Mouse (Mus musculus) embryonic facial prominence, embryonic 12.5 days (tissue): ENCODE data around the gene Mettl26. TPM values are rescaled to one million over a fixed set of nuclear protein-coding genes. Genes with fewer than 3 reads are reported as not detected.
A peak's percentile ranks its signal among the peaks of the same experiment; 100 is the strongest.

ENCODE experiments used
- ATAC-seq: fragments of 200-750 bp; cut with Nextera tagmentation; 2 replicates; pipeline ENCODE4 v1.8.0; 2017; ENCODE audit not compliant: insufficient number of reproducible peaks, insufficient read depth, low FRiP score, low TSS enrichment
- H3K27ac ChIP-seq: fragments of 300-500 bp; sonication (generic); 2 replicates; pipeline ENCODE4 v1.5.1; 2016; ENCODE audit warnings: mild to moderate bottlenecking
- H3K27me3 ChIP-seq: fragments of 300-500 bp; sonication (generic); 2 replicates; pipeline ENCODE4 v1.6.1; 2016; ENCODE audit warnings: mild to moderate bottlenecking, moderate library complexity
- H3K36me3 ChIP-seq: fragments of 300-500 bp; sonication (generic); 2 replicates; pipeline ENCODE4 v1.6.1; 2016; ENCODE audit warnings: mild to moderate bottlenecking
- H3K4me1 ChIP-seq: fragments of 300-500 bp; sonication (generic); 2 replicates; pipeline ENCODE4 v1.6.1; 2016
- H3K4me2 ChIP-seq: fragments of 300-500 bp; sonication (generic); replicated peaks from 2 replicates; pipeline ENCODE4 v1.6.1; 2016; ENCODE audit warnings: mild to moderate bottlenecking, moderate library complexity
- H3K4me3 ChIP-seq: fragments of 300-500 bp; sonication (generic); 2 replicates; pipeline ENCODE4 v1.5.1; 2016; ENCODE audit warnings: mild to moderate bottlenecking
- H3K9ac ChIP-seq: fragments of 300-500 bp; sonication (generic); 2 replicates; pipeline ENCODE4 v1.6.1; 2016; ENCODE audit warnings: mild to moderate bottlenecking, moderate library complexity
- H3K9me3 ChIP-seq: fragments of 300-500 bp; sonication (generic); 2 replicates; pipeline ENCODE4 v1.6.1; 2016; ENCODE audit warnings: mild to moderate bottlenecking, moderate library complexity
- WGBS: fragments of 180-500 bp; shearing (Covaris S2); methylation state at CpG from one replicate; pipeline ENCODE4 v1.1.7; 2016; 5-methylcytosine and 5-hydroxymethylcytosine counted together
- polyA plus RNA-seq: library from polyadenylated mRNA; unstranded; fragments of >200 nt; fragmentation: Nextera tagmentation; extraction: Ambion mirVana; gene quantifications from 2 replicates; pipeline ENCODE4 v1.2.1, GENCODE M21; 2016

Mettl26 gene
- polyA plus RNA-seq, 1 experiment from 2014 or later: 56.8 TPM

DNA sequence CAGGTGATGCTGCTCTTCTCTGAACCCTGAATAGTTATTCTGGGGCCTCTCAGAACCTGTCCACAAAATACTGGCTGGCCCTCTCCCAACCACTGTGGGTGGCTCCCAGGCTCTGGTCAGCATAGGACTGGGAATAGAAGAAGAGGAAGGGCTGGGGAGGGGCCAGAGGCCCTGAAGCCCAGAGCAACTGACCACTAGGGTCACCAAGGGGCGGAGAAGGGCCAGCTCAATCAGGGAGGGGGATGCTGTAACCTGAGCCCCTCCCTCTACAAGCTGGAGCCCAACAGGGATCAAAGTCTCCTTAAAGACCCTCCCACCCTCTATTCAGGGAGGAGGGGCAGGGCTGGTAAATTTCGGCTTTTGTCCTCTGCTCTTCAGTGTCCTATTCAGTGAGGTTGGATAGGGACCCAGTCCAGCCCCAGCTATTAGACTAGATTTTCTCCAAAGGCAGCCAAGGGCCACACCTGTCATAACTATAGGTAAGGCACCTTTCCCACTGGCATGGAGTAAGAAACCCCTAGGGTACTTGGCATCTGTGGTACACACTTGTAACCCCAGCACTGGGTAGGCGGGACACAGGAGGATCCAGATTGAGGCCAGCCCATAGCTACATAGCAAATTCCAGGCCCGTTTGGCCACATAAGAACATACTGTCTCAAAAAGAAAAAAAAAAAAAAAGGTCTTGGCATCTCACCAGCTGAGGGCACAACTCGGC is 5.5 kb downstream of the Mettl26 start, which contains the start of gene Wfikkn1:
TSS of gene Wfikkn1 (minus strand) at position 663 of the 715 bp plus-strand sequence.
- no peak within 1 kb of the TSS for H3K4me3 ChIP-seq
- peaks cover 37% of the 10 kb centered on the region for H3K4me1 ChIP-seq
- H3K36me3 ChIP-seq: peaks cover 55% of the 10 kb centered on the region
- 22% methylated on average over 5 of the region's 5 CpGs for whole genome bisulfite sequencing
- no peaks in the 10 kb centered on the region for H3K27me3 ChIP-seq
- 0 out of 2 replicates have a peak within 1 kb of the TSS, but pooled peaks have one; percentile 15 for H3K9ac ChIP-seq
- no peaks in the 10 kb centered on the region for H3K9me3 ChIP-seq
- peak within 1 kb of the TSS; percentile 38; the same call in 1 of the 2 replicates for H3K27ac ChIP-seq
- H3K4me2 ChIP-seq: no peak within 1 kb of the TSS
- ATAC-seq: no peak

DNA sequence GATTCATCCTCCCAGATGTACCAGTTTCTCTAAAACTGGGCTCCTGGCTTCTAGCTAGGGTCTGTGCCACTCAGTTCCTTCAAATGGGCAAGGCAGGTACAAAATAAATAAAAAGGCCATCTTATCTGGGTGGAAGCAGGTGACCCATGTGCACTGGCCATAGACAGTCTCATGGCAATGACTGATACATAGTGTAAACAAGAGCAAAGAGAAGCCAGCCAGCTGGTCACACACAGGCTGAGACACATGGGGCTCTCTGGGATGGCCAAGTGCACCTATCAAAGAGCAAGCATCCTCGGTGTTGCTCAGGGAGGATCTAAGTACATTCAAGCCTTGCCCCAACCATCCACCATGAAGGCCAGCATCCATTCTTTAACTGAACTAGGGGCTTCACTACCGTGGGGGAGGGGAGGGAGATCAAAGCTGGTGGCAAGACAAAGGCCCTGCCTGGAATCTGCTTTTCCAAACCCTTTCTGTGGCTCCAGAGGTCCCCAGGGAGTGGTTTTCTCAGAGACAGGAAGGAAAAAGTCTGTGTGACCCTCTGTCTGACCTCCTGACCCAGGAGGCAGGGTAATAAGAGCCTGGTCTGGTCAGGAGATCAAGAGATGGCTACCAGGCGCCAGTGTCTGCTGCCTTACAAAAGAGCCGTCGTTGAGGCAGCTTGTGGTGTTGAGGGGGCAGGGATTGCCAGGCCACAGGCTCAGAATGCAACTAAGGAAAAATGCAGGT is 6.2 kb downstream of the Mettl26 start:
- peak overlapping the region; percentile 38; the same call in 1 of the 2 replicates for H3K27ac ChIP-seq
- ATAC-seq: no peak
- WGBS: 9% methylated on average over 5 of the region's 5 CpGs
- no peaks in the 10 kb centered on the region for H3K9me3 ChIP-seq
- no peak overlapping the region for H3K4me3 ChIP-seq
- no peak overlapping the region for H3K9ac ChIP-seq
- peaks cover 55% of the 10 kb centered on the region for H3K36me3 ChIP-seq
- no peaks in the 10 kb centered on the region for H3K27me3 ChIP-seq
- H3K4me2 ChIP-seq: no peak overlapping the region
- H3K4me1 ChIP-seq: peaks cover 34% of the 10 kb centered on the region

DNA sequence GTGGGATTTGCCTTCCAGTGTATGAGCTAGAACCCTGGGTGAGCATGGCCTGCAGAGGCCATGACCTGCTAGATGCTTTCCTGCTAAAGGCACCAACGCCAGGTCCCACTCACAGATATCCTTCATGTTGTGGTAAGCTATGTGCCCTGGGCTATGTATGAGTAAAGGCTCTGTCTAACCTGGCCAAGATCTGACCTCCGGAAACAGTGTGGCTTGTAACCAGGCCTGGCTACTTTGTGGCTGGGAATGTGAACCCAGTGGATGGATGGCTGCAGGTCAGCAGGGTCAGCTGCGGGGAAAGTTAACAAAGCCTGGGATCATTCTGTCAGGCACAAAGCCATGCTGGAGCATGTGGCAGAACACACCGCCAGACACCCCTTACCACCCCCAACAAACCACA is 6.8 kb downstream of the Mettl26 start:
- Histone ChIP-seq H3K9ac (0 out of 2 replicates have a peak overlapping the region, but pooled peaks have one; percentile 15), H3K4me1 (peaks cover 28% of the 10 kb centered on the region), H3K9me3 (no peaks in the 10 kb centered on the region), H3K27ac (0 out of 2 replicates have a peak overlapping the region, but pooled peaks have one; percentile 18), H3K36me3 (peaks cover 55% of the 10 kb centered on the region), H3K4me2 (no peak overlapping the region), H3K4me3 (no peak overlapping the region), H3K27me3 (no peaks in the 10 kb centered on the region)
- no peak for ATAC-seq
- WGBS: 12% methylated on average over 4 of the region's 4 CpGs

DNA sequence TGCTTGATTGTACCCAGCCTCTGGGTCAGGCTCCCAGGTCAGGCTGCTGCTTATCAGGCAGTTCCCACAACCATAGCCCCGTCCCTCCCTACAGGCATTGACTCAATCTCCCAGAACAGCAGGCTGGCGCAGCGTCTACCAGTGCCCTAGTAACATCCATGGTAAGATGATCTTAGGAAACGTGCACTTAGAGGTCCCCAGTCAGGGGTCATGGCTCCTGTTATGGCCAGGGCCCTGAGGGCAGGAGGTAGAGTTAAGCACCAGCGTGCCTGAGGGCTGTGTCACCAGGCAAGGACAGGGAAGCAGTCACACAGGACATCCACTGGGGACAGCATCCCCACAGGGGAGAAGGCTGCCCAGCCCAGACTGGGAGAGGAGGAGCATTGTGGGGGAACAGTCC is 7.4 kb downstream of the Mettl26 start:
- 0 out of 2 replicates have a peak, but pooled peaks have one; percentile 18 for ATAC-seq
- Histone ChIP-seq H3K9ac (no peak overlapping the region), H3K4me2 (no peak overlapping the region), H3K9me3 (no peaks in the 10 kb centered on the region), H3K36me3 (peaks cover 55% of the 10 kb centered on the region), H3K27me3 (no peaks in the 10 kb centered on the region), H3K4me1 (peaks cover 24% of the 10 kb centered on the region), H3K27ac (0 out of 2 replicates have a peak overlapping the region, but pooled peaks have one; percentile 31), H3K4me3 (no peak overlapping the region)
- WGBS: 25% methylated on average over 5 of the region's 5 CpGs

DNA sequence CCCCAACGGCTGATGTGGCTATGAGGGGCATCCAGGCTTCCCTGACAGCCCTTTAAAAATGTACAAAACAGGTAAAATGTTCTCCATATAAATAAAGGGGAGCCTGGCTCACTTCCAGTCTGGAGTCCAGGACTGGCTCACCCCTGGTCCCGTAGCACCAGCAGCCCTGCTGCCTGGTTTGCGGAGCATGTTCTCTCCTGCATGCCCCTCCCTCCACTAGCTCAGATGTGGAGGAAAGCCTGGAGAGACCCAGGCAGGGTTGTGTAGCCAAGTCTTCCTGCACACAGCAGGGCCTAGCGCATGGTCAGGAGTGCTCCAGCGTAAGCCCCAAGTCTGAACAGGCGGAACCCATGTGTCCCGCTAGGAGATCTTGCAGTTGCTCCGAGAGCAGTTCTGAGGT is 8.4 kb downstream of the Mettl26 start:
- 79% methylated on average over 8 of the region's 8 CpGs for WGBS

DNA sequence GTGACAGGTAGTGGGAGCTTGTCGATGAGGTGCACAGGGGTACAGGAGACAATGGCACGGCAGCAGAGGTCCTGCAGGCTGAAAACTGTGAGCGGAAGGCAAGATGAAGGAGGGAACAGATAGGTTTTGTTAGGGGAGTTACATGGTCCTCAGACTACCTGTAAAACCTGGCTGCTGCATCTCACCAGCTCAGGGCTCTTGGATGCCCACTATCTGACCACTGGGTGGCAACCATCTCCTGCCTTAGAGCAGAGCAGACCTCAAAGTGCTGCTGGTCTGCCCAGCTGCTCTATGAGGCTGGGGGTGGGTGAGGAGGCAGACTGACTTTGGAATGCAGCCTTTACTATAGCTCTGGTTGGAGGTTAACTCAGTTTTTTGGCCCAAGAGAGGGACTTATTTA is 8.9 kb downstream of the Mettl26 start:
- no peak overlapping the region for H3K4me3 ChIP-seq
- ATAC-seq: no peak
- H3K27me3 ChIP-seq: no peaks in the 10 kb centered on the region
- no peak overlapping the region for H3K27ac ChIP-seq
- peaks cover 46% of the 10 kb centered on the region for H3K36me3 ChIP-seq
- H3K9me3 ChIP-seq: no peaks in the 10 kb centered on the region
- H3K4me2 ChIP-seq: no peak overlapping the region
- H3K9ac ChIP-seq: no peak overlapping the region
- H3K4me1 ChIP-seq: peaks cover 24% of the 10 kb centered on the region
- 91% methylated on average over 3 of the region's 3 CpGs for WGBS

More for the DNA sequence above, 8.4 kb downstream of the Mettl26 start:
- Histone ChIP-seq H3K36me3 (peaks cover 52% of the 10 kb centered on the region), H3K27me3 (no peaks in the 10 kb centered on the region), H3K27ac (no peak overlapping the region), H3K9me3 (no peaks in the 10 kb centered on the region), H3K9ac (no peak overlapping the region), H3K4me3 (no peak overlapping the region), H3K4me1 (peaks cover 24% of the 10 kb centered on the region), H3K4me2 (no peak overlapping the region)
- ATAC-seq: no peak

DNA sequence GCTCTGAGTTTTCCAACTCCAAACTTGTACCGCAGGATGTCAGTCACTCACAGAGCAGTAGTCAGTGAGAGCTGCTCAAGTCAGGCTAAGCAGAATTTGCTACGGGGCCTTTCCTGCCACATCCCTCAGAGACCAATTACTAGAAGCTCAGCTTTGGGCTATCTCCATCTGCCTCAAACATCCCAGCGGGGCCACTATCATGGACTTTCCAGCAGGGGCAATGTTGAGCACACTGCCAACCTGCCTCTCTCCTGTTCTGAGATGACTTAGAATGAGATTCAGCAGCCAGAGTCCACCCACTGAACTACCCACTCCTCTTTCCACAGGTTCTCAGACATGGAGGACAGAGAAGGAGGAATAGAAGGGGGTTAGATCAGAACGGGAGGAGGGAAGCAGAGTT is 10.8 kb downstream of the Mettl26 start:
- Histone ChIP-seq H3K36me3 (peaks cover 57% of the 10 kb centered on the region), H3K4me2 (no peak overlapping the region), H3K9ac (no peak overlapping the region), H3K27me3 (no peaks in the 10 kb centered on the region), H3K27ac (no peak overlapping the region), H3K4me1 (peaks cover 16% of the 10 kb centered on the region), H3K4me3 (no peak overlapping the region), H3K9me3 (no peaks in the 10 kb centered on the region)
- 40% methylated on average over 4 of the region's 4 CpGs for WGBS
- no peak for ATAC-seq

DNA sequence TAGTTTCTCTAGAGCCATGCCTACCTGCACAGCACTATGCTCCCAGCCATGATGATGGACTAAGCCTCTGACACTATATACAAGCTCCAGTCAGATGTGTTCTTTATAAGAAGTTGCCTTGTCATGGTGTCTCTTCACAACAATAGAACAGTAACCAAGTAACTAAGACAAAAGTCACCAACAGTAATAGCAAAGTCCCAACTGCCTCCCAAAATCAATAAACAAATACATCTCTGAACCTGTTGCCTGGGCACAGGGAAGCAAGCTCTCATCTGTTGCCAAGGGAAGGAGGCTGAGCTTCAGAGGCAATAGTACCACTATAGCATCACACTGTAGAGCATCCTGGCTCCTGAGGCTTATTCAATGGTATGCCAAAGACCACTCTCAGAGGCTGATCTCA is 11.9 kb downstream of the Mettl26 start:
- Histone ChIP-seq H3K36me3 (peaks cover 53% of the 10 kb centered on the region), H3K27me3 (no peaks in the 10 kb centered on the region), H3K9me3 (no peaks in the 10 kb centered on the region), H3K4me3 (no peak overlapping the region), H3K27ac (no peak overlapping the region), H3K4me1 (0 out of 2 replicates have a peak, but pooled peaks cover 5% of the 10 kb centered on the region), H3K4me2 (no peak overlapping the region), H3K9ac (no peak overlapping the region)
- no peak for ATAC-seq

DNA sequence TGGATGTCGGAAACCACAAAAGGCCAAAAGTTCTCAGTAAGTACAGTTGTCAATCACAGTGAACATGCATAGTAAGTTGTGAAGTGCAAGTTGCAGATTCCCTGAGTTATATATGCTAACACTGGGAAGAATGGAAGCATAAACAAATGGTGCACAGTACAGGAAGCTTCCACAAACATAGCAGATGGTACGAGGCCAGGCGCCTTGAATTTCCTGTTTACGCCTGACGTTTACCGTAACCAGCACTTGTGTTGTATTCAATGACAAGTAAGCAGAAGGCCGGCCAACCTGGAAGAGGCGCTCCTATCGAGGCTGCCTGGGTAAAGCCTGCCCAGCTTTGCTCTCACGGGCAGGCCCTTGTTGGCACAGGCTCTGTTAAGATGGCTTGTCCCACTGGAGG is 12.6 kb downstream of the Mettl26 start:
- H3K4me2 ChIP-seq: no peak overlapping the region
- peaks cover 48% of the 10 kb centered on the region for H3K36me3 ChIP-seq
- no peaks in the 10 kb centered on the region for H3K9me3 ChIP-seq
- no peaks in the 10 kb centered on the region for H3K27me3 ChIP-seq
- no peak overlapping the region for H3K27ac ChIP-seq
- no peak for ATAC-seq
- 0 out of 2 replicates have a peak, but pooled peaks cover under 1% of the 10 kb centered on the region for H3K4me1 ChIP-seq
- H3K9ac ChIP-seq: no peak overlapping the region
- H3K4me3 ChIP-seq: no peak overlapping the region
- 86% methylated on average over 10 of the region's 10 CpGs for WGBS

DNA sequence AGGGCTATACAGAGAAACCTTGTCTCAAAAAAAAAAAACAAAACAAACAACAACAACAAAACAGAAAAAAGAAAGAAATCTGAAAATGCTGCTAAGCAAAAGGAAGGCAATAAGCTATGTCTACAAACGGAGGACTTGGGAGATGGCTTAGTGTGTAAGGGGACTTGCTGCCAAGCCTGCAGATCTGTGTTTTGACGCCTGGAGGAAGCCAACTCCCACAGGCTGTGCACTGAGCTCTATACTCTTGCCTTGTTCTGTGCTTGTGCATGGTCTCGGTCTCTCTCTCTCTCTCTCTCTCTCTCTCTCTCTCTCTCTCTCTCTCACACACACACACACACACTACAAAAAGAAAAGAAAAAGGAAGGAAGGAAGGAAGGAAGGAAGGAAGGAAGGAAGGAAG is 14.0 kb downstream of the Mettl26 start:
- Histone ChIP-seq H3K36me3 (peaks cover 34% of the 10 kb centered on the region), H3K27ac (no peak overlapping the region), H3K9me3 (no peaks in the 10 kb centered on the region), H3K9ac (no peak overlapping the region), H3K4me3 (no peak overlapping the region), H3K27me3 (no peaks in the 10 kb centered on the region), H3K4me1 (no peaks in the 10 kb centered on the region; the same call in 1 of the 2 replicates), H3K4me2 (no peak overlapping the region)
- ATAC-seq: no peak
- 89% methylated on average over 3 of the region's 3 CpGs for WGBS

DNA sequence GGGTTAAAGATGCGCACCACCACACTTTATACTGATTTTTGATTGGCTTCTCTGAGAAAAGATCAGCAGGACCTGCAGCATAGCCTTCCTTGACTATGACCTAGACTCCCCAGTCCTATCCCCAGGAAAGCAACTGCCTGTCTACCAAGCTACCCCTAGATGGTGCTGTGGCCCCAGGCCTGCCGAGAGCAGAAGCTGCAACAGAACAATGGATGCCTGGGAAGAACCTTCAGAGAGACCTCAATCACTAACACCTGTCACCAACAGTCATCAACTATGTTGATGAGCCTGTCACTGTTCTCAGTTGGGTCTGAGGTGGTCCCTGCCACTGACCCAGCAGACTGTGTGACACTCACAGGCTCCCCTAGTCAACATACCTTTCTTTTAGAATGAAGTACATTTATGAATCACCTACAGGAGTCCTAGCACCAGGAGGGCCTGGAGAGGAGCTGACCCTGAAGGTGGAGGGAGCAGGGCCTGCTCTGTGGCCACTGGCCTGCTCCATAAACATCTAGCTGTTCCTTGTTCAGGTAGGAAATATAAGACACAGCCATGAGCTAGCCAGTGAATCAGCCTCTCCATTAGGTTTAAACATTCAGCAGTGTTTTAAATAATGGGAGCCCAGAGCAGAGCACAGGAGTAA is 19.2 kb downstream of the Mettl26 start:
- no peak; the same call in 1 of the 2 replicates for ATAC-seq
- no peak overlapping the region for H3K4me2 ChIP-seq
- no peak overlapping the region for H3K27ac ChIP-seq
- peaks cover 15% of the 10 kb centered on the region for H3K36me3 ChIP-seq
- H3K4me1 ChIP-seq: peaks cover 10% of the 10 kb centered on the region
- H3K4me3 ChIP-seq: no peak overlapping the region
- H3K27me3 ChIP-seq: no peaks in the 10 kb centered on the region
- H3K9ac ChIP-seq: no peak overlapping the region
- WGBS: 46% methylated on average over 2 of the region's 2 CpGs
- H3K9me3 ChIP-seq: no peaks in the 10 kb centered on the region
